Mouse (Mus musculus): Measurements from ENCODE around the gene Dnajc25. TPM values are rescaled to one million over a fixed set of nuclear protein-coding genes. Genes with fewer than 3 reads are reported as not detected.

The Dnajc25 gene
- total RNA-seq, 2 experiments from 2014 or later: 16.4 to 16.8 TPM

DNA sequence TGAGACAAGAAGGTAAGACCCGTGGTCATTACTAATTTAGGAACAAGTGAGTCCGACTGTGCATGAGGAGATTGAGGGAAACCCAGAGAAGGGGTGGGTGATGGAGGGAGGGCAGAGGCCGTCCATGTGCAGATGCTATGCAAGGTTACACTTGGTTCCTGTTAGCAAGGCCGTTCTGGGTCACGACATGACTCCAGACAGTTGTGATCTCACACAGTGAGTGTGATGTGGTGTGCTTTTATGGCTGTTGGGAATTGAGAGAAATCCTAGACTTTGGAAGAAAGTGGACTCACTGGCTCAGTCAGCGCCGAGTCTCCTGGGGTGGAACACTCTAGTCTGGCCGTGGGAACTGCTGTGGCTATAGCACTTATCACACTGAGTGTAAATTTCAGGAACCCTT, 11.3 kb downstream of the Dnajc25 start:
- no peak for DNase-seq

DNA sequence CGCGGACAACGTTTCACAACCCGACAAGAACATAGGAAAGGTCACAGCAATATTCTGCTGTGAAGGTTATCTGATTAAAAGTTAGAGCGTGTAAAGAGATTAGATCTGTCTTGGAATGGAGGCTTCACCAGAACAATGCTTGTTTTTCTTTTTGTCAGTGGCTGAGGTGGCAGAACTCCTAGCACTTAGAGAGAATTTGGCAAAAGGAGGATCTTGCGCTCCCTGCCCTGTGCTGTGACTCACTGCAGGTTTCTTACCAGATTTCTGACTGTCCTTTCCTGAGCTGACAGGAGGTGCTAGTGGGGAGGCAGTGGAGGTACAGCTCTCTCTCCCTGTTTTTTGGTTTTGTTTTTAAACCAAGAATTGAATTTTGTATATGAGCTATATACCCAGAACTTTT, 12.2 kb downstream of the Dnajc25 start:
- no peak for DNase-seq

DNA sequence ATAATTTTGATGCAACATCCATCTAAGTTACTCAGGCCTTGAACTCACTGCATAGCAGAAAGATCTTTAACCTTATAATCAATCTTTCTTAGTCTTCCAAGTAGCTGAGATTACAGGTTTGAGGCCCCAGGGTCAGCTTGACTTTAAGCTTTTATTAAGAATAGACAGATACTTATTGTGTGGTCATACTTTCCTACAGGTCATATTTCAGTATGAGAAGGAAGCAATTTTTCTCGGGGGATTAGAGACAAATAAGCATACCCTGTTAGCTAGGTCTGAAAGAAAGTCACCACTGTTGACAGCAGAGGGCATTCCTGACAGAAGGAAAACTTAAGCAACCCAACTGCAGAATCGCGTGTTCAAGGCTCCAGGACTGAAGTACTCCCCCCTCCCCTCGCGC, 13.1 kb downstream of the Dnajc25 start:
- no peak for DNase-seq

DNA sequence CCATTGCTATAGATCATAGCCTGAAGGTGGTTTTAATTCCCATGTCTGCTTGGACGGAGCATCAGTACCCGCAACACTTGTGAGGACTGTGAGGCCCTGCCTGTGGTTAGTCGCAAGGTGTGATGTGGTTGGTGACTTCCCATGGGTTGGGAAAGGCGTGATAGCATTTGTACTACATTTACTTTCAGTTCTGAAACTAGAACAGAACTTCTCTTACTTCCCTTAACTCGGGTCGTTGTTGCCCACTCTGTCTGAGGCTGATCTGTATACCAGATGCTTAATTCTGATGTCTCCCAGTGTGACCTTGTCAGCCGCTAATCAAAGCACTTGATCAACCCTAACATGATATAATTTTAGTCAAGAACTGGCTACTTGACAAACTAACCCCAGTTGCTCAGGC, 14.3 kb downstream of the Dnajc25 start:
- no peak for DNase-seq

DNA sequence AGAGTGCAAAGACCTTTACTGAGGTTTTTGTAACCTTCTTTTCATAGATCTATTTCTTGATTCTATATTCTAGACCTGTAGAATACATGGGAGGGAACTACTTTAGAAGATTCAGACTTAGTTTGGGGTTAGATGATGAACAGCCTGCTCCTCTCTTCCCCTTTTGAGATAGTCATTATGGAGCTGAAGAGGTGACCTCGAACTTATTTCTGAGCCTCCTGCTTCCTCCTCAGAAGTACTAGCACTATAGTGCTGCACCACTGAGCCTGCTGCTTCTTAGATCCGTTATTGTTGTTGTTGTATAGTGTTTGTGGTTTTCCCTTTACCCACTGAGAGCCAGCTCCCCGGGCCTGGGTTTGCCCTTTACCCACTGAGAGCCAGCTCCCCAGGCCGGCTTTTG, 14.8 kb downstream of the Dnajc25 start:
- DNase-seq: no peak

DNA sequence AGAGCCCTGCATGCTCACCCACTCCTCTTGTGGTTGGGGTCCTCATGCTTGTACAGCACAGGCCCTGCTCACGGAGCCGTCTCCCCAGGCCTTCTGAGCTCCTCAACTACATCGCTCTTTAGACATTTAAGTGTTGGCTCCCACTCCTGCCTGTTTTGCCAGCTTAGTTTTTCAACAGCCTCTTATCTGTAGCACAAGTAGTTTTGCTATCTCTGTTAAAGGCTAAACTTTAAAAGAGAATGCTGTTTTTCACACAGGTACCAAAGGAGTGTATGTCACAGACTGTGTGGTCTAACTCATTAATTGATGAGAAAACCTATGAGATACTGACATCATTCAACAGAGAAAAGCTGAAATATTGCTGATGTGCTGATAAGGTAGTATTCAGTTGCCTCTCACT, 16.6 kb downstream of the Dnajc25 start:
- no peak for DNase-seq

DNA sequence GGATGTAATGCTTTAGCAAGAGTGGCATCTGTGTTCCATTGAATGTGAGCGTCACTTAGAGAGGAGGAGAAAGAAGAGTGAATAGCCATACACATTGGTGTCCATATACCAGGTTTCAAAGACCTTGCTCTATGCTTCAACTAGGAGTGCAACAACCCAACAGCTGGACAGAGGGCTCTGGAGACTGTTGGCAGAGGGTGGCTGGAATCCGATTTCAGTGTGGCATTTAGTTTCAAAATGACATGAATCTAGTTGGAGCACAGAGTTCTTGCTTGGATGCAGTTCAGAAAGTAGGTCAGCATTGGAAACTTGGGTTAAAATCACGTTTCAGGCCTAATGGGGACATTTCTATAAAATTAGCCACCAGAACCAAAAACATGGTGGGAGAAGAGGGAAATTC, 20.3 kb downstream of the Dnajc25 start:
- no peak for DNase-seq

DNA sequence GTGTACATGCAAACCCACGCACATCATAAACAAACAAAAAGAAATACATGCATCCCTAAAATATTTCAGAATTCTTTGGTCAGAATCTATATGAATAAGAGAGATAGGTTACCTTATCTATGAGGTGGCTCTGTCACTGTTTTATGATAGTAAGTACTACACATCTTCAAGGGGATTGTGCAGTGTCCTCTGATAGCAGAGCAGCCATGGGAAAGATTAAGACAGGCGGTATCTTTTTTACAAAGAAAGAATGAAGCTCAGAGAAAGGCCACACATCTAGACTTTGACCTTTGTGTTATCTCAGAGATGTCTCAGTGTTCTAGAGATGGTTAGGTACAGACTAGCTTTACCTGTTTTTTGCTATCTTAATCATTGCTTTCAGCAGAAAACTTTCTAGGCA, 22.1 kb downstream of the Dnajc25 start:
- no peak for DNase-seq

DNA sequence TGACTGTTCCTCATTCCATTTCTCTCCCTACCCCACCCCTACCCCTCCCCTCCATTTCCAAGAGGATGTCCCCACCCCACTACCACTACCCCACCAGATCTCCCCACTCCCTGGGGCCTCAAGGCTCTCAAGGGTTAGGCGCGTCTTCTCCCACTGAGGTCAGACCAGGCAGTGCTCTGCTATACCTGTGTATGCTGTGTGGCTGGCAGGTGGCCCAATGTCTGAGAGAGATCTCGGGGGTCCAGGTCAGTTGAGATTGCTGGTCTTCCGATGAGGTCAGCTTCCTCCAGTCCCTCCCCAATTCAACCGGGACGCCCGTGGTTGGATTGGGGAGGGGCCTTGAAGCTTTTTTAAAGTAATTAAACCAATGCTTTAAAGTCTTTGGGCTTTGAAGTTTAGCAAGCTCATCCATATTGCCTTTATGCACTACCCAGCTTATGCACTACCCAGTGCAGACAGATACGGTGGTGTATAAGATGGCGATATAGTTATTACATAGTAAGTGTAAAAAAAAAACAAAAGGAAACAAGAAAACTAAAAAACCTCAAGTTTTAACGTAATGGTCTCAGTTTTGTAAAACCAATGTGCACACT, 39.6 kb downstream of the Dnajc25 start:
- DNase-seq: no peak

DNA sequence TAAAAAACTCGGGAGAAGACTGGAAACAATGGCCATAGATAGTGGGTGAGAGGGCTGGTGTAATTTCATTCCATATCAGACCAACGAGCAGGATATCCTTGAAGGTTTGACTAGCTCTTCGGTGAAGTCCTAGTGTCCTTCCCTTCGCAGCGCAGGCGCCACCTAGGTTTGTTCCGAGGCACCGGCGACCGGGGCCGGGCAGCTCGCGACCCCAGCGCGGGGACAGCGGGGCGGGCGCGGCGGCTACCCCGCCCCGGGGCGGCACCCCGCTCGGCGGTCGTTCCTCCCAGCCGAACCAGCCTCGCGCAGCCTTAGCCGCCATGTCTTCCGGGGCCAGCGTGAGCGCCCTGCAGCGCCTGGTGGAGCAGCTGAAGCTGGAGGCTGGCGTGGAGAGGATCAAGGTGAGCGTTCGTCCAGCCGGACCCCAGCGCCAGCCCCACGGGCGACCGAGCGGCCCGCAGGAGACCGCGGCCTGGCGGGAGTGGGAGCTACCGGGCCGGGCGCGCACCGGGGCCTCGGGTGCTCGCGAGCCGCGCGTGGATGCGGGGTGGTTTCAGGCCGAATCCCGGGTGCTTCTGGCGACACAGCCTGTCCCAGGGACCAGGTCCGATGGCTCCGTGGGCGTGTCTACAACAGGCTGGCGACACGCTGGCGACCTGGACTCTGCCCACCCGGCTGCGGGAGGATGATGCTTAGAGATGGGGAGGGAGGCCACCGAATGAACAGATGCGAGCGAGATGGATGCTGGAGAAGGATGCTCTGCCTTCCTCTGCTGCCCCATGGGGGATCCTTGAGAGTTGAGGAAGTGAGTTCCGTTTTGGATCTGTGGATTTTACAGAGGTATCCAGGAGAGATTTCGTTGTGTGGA, 40.3 kb downstream of the Dnajc25 start, which contains the start of gene Gng10:
Gene Gng10, plus strand, starts transcription at position 171 of the 868 bp plus-strand sequence.
- peak; percentile 81 for DNase-seq

DNA sequence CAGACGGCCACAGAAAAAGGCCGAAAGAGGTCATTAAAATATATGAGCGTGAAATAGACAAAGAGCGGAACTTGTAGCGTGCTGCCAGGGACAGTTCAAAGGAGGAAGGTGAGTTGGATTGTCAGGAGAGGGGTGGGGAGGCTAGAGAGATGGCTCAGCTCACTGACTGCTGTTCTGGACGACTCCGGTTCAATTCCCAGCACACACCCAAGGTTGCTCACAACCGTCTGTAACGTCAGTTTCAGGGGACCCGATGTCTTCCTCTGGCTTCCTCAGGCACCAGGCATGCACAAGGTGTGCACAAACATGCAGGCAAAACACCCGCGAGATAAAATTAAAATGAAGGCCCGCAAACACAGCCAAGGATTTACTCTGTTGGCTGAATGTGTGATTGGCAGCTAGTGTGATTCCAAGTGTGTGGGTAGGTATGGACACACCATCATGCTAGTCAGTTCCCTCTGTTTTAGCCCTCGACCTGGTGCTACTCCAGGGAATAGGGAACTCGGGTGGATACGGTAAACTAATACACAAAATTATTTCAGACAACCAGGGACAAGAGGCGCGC, 41.0 kb downstream of the Dnajc25 start:
- DNase-seq: no peak

DNA sequence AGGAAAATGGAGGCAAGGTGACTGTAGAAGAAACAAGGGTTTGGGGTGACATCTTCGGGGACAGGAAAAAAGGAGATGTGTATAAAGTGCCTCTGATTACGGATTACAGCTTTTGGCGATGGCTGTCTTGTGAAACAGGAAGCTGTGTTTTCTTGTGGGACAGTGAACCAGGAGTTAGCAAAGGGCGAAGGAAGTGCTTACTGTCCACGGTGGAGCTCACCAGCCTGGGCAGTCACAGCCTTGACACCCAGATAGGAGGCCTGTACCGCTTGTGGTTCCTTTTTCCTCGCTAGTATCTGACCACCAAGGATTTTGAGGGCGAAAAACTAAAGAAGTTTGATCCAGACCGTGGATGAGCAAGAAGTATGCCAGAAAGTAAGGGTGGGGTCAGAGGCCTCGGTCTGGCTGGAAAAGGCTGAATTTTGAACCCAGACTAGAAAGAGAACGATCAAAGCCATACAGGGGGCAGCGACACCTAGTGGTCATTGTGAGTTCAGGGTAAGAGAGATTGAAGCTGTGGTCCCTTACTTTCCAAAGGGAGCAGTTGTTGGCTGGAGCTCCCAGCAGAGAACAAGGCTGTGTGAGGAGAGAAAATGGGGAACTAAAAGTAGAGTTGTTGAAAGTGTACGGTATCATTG, 41.7 kb downstream of the Dnajc25 start:
- DNase-seq: peak; percentile 80

DNA sequence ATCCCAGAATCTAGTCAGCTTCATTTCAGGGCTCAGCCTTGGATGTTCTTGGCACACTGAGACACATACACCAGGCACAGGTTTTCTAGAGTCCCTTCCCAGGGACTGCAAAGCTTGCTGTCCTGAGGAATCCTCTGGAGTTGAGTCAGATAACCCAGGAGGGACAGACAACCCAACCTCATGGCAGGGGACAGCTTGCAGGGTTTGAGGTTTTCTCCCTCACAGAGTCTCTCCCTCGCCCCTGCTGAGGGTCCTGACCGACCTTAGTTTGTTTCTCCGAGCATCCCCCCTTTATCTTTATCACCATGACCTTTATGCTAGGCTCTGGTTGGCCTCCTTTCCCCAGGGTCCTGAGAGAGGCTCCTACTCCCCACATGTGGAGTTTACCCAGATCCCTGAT, 42.7 kb downstream of the Dnajc25 start:
- DNase-seq: no peak

DNA sequence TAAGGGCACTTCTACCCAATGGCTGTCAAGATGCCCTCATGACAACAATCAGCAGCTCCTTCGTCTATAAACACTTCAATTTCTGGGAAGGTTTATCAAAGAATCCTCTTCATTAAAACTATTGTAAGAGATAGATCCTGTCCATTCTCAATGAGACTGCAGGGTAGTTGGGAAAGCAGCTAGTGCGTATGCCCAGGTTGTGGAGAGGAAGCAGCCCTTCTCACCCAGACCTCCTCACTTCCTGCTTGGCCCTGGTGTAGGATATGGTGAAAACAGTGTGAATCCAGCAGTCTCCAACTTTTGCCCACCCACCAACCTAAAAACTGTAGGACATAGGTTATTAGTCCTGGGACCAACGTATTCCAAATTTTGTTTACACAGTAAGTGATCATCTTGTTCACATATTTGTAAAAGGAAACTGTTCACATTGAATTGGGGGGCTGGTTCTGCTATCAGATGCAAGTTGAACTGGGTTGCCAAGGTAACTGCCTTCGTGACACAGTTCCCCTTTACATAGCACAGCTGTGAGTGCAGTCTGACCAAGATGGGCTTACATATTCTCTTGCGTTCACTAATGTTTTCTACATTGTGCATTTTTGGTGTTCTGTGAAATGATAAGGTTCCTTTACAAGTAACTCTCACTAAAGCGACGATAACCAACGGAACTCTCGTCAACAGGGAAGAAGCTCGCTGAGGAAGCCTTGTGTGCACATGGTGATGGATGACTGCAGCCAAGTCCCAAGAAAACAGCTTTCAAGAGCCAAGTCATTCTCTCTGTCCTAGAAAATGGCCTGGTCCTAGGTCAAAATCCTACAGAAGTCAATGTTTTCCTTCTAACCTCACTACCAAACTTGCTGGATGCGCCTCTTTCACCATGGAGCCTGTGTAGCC, 45.8 kb downstream of the Dnajc25 start:
- DNase-seq: no peak

DNA sequence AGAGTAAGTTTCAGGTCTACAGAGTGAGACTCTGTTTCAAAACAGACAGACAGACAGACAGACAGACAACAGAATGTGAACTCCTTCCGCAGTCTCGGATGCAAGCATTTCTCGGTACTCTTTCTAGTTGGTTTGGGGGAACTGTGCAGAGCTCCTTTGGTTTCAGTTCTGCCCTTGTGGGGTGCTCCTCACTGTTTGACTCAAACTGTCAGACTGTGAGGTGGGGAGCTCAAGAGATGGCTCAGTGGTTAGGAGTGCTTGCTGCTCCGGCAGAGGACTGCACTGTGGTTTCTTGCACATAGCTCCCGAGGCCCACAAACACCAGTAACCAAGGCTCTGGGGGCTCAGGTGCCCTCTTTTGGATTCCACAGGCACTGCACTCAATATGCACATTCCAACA, 48.2 kb downstream of the Dnajc25 start:
- DNase-seq: no peak

DNA sequence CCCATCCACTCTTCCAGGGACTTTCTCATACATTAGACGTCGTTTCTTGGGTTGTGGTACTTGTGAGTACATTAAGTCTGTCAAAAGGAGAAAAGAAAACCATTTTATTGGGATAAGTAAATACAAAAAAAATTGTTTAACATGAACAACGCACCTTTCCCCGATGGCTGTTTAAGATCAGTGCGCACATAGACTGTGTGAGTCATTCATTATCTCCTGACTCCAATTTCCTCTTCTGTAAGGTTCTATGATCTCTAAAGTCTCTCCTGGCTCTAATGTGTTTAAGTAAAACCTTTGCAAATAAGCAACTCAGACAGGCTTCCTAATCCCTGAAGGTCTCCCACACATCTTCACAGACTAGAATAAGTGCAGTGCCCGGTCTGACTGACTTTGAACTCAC, 49.0 kb downstream of the Dnajc25 start:
- DNase-seq: no peak

DNA sequence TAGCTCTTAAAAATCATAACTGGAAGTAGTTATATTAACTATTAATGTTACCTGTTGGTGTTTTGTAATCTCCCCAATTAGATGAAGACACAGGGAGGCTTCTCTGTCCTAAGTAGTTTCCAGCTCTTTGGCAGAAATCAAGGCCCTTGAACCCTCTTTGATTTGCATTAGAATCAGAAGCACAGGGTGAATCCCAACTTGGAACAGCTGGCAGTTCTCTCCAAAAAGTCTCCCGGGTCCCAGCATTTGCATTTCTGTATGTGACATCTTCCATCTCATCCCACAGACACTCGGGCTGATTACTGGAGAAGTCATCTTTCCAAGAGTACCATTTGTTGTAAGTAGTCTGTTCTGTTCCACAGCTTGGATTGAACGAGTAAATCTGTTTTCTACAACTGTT, 52.4 kb downstream of the Dnajc25 start:
- no peak for DNase-seq

DNA sequence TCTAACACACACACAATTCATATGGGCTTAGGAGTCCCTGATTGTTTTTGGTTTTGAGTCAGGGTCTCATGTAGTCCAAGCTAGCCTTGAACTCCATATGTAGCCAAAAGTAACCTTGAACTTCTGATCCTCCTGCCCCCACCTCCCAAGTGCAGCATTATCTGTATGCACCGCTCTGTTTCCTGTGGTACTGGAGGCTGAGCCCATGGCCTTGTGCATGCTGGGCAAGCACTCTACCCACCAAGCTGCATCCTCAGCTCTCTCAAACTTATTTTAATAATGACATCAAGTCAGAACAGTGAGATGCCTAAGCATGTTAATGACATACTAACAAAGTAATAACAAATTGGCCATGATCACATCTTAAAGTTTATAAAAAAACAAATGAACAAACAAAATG, 56.2 kb downstream of the Dnajc25 start:
- no peak for DNase-seq

DNA sequence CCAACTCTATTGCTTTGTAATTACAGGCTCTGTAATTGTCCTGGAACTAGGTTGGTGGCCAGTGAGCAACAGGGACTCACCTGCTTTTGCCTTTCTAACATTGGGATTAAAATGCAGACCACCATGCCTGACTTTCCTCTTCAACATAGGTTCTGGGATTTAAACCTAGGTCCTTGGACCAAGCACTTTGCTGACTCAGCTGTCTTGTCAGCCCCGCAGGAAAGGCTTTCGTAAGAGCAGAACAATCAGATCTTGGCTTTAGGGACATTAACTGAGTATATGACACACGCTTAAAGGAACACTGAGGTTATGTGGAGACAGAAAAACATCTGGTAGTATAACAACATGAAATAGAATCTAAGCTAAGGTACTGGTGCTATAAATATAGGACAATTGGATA, 63.1 kb downstream of the Dnajc25 start:
- DNase-seq: no peak

DNA sequence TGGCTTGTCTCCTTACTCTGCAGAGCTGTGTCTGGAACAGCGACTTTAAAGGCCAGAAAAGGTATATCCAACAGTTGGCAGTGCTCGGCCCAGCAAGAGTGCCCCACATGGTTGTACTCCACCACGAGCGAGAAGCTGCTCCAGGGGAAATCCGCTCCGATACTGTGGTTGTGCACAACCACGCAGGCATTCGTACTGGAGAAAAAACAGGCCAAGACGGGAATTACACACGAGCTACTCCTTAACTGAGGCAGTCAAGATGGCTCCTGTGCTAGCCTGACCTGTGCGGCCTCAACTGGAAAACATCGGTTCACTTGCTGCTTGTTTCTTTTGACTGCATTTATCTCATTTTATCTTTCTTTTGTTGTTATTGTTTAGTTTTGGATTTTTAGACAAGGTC, 67.7 kb downstream of the Dnajc25 start:
- no peak for DNase-seq

DNA sequence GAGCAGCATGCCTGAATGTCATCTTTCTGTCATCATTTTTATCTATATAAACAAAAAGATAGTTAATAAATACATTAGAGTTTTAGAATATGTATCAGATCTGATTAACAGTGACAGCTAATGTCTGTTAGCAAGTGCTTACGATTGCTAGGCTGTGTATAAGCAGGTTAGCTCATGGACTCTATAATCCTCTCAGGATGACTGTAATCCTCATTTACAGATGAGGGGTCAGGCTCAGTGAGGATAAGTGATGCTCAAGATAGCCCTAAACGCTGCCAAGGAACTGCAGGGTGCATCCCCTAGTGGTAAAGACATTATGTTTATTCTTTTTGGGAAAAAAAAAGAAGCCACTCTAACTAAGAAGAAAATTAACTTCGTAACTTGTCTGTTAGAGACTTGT, 74.4 kb downstream of the Dnajc25 start:
- no peak for DNase-seq

Data from heart, postnatal 4 days (tissue).